Mouse (Mus musculus) left cerebral cortex, adult 11 months (tissue): ENCODE measurements around the gene Rnaseh2a.

Source experiments
- DNase-seq: peaks from one replicate; pipeline ENCODE4 v3.0.0; 2022; ENCODE audit warnings: low spot score

Rnaseh2a gene

GRCm38 (mm10) chr8:84984294-84985048 lies 14.9 kb upstream of the Rnaseh2a start:
- DNase-seq: no peak

GRCm38 (mm10) chr8:84982499-84983011 lies 13.0 kb upstream of the Rnaseh2a start:
- DNase-seq: no peak

GRCm38 (mm10) chr8:84981644-84982498 lies 12.3 kb upstream of the Rnaseh2a start:
- DNase-seq: no peak

DNA sequence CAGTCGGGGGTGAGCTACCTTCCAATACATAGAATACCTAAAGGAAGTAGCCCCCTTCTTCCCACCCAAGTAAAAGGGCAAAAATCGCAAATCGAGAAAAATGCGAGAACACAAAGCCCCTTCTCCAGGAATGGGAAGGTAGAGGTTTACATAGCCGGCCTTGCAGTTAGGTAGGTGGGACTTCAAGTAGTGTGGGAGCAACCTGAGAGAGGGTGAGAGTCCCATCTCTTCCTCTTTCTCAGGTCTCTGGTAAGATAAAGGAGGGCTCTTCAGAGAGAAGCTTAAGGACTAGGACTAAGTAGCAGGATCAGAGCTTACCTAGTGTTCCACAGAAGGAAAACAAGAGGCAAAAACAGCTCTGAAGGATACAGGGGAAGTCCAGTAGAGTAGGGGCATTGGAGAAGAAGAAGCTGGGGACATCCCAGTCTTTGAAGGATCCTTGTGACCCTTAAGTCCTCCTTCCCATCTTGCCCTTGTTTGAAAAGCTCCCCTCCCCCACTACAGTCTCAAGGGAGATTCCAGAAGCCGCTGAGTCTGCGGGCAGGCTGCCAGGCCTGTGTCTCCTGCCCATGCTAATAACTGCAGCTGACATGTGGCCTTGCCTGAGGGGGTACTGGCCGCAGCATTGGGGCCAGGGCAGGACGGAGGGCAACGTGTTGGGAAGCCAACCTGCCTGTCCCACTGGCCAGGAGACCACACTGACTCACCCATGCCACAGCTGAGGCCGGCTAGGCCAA lies 11.2 kb upstream of the Rnaseh2a start:
- DNase-seq: no peak

DNA sequence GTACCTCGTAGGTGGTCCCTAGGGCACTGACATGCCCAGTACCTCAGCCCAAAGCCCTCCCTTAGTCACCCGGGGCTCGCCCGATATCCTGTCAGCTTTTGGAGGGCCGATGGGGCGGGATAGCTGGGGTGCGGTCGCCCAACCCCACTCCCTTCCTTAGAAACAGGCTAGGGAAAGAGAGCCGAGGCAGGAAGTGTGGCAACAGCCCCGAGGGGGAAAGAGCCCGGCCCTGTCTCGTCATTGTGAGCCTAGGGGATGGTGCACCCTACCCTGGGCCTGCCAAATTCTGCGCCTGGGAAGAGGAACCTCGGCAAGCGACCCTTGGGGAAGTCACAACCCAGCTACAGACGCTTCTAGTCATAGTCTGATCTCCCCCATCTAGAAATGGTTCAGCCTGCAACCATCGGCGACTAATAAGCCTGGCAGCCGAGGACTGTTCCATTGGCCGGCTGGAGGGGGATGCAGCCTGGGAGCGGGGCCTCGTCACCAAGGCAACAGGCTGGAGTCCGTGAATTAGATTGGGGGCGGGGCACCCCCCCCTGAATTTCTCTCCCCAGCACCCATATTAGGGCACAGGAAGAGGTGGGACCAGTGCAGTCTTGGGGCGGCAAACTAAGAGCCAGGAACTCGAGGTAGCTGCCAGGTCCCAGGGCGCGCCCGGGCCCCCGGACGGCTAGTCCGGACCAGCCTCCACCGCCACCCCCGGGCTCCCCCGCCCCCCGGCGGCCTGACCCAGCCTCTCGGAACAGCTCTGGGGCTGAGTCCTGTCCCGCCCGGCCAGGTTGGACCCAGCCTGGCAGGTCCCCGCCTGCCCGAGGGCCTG lies 10.2 kb upstream of the Rnaseh2a start:
- DNase-seq: peak; percentile 89

DNA sequence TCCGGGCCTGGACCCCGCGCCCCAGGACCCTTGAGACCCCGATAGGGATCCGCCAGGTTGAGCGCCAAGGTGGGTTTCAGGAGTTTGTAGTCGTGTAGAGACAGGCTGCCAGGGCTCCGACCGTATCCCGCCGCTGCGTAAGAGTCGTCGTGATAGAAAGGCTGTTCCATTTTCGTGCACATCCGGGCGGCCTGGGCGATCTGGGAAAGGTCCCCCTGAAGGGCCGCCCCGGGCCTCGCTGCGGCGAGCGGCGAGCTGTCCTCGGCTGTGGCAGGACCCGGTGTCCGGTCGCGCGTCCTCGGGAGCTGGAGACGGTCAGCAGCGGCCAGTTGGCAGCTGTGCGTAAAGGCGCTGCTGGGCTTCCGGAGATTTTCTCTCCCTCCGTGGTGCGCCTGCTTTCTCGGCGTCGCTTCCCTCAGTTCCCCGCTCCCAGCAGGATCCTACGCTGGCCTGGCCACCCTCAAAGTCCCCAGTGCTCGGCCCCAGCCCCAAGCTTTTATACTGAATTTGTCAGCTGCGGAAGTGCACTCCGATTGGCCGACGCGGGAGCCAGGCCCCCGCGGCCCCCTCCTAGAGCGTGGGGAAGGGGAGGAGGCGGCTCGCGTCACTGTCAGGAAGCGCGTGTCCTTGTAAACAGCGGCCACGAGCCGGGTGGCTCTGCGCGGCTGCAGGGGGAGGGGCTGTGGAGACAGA lies 8.8 kb upstream of the Rnaseh2a start, which contains the start of gene Junb:
Junb (minus strand) TSS at position 471 of the 693 bp plus-strand sequence.
- peak; percentile 93 for DNase-seq

- DNase-seq: no peak
Observed at GRCm38 (mm10) chr8:84977435-84978247, 8.1 kb upstream of the Rnaseh2a start.

DNA sequence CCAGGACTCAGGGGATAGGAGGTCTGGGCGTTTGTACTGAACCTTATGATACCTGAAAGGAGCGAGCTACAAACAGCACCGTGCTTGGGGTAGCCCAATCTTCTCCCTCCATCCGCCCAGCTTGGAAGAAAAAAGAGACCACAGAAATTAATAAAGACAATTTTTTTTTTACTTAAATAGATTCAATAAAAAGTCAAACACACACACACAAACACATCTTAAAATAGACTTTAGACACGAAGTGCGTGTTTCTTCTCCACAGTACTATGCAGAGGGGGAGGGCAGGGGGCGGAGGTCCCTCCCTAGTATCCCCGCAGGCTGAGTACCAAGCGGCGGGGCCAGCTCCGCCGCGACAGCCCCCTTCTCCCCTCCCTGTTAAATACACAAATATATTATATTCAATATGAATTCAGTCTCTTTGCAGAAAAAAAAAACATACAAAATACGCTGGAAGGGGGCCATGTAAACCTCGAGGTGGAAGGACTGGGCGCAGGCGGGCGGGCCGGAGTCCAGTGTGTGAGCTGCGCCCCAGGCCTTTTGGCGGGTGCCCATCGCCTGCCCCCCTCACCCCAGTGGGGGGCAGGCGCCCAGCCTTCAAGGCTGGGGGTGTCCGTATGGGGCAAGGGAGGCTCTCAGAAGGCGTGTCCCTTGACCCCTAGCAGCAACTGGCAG lies 7.3 kb upstream of the Rnaseh2a start:
- no peak for DNase-seq

DNA sequence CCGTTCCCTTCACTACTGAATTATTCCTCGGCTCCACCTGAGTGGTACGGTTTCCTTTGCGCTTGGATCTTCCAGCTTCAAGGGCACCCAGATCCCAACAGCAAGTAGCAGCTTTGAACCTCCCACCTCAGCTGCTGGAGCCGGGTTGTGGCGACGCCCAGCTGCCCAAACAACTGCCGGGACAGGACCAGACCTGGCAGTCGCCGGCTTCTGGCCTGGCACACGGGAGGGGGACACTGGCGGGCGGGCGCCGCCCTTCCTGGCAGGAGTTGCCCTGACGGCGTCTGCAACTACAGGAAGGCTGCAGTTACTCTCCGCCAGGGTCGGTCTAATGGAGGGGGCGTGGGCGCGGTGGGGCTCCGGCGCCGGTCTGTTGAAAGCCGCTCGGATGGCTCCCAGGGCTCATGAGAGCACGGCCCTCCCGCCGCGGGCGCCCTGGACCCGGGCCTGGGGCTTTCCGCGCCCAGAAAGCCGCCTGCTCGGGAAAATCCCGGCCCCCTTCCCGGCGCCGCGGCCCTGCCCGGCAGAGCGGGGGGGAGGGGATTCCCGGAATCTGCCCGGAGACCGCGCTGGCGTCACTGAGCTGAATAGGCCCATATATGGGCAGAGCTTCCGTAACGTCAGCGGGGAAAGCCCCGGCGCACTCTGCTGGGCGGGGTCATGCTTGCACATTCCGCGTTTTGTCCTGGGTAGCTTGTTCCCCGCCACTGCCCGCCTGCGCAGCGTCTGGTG lies 6.6 kb upstream of the Rnaseh2a start:
- peak; percentile 93 for DNase-seq

DNA sequence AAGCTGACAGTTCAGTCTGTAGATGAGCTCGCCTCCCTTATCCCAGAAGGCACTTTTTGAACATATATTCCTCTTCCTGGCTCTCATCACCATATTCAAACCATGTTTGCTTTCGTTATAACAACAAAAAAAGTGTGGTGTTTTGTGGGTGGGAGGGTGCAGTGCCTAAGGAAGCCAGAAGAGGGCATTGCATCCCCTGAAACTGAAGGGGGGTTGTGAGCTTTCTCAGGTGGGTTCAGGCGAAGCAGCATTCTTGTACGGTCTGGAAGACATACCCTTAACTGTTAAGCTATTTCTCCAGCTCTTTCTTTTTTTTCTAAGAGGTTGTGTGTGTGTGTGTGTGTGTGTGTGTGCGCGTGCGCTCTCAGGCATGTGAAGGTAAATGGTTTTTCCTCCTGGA lies 5.9 kb upstream of the Rnaseh2a start:
- DNase-seq: no peak

DNA sequence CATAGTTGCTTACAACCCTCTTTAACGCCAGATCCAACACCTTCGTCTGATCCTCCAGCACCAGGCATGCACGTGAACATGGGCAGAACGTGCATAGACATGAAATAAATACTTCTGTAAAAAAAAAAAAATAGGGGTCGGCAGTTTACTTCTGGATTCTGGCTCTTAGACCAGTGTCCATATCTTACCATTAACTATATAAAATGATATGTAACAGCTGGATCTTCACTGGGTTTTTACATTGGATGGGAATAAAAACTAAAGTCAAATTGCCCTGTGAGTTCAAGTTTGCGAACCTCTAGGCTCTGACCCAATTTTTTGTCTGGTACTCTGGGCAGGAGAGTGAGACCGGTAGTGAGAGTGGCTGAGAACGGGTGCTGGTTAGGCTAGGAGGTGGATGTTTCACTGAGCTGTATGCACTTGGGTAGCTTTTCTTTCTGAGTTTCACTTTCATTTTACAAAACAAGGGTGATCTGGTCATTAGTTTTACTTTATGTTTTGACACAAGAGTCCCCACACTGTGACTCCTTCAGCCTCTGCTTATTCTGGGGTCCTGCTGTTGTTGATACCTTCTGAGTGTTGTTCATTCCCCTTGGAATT lies 5.1 kb upstream of the Rnaseh2a start:
- DNase-seq: no peak

GRCm38 (mm10) chr8:84973803-84974542 lies 4.4 kb upstream of the Rnaseh2a start:
- DNase-seq: no peak

DNA sequence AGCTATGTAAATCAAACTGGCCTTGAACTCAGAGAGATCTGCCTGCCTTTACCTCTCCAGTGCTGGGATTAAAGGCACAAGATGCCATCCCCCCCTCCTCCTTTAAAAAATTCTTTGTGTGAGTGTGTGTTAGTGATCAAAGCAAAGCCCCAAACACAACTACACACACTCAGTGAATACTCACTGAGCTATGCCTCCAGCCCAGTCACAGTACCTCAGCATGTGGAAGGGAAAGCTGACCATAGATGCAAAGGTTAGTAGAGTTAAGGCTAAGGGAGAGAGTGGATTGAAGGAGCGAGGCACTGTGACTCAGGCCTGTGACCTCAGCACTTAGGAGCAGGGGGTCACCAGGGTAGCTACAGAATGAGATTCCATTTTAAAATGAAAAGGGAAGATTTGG lies 3.5 kb upstream of the Rnaseh2a start:
- no peak for DNase-seq

DNA sequence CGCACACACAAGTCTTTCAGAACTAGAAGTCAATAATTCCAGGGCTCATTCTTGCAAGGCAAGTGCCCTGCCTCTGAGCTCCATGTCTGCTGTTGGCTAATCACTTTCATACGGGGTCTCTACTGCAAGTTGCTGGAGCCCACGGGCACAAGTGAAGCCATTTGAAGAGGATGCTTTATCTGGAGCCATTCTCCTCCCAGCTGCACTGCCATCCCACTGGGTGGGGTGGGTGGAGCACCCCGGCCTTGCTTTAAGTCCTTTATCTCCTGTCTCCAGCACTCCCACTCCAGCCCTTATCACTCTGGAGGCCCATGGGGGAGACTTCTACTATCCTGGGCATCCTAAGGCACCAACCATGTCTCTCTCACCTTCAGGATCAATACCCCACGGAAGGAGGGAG lies 1.3 kb upstream of the Rnaseh2a start:
- DNase-seq: no peak

- no peak for DNase-seq
Observed at GRCm38 (mm10) chr8:84970135-84970790, 696 bp upstream of the Rnaseh2a start.

DNA sequence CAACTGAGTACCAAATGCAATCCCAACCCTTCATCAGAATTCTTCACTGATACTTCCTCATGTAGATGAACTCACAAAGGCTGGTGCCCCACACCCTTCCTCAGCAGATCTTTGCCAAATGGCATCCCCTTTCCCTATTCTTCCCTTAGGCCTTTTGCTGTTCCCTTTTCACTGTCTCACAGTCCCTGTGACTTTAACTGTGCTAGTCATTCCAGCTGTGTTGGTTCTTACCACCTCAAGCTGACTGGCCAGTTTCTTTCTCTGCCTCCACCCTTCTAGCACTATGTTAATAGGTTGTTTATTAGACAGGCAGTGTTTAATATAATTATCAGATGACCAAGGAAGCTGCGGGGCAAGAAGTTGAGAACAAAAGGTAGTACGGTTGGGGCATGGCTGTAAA lies 917 bp downstream of the Rnaseh2a start:
- no peak for DNase-seq
